Mouse (Mus musculus) heart, embryonic 11.5 days (tissue): ENCODE measurements around the gene Ak6. TPM values are rescaled to one million over a fixed set of nuclear protein-coding genes. Genes with fewer than 3 reads are reported as not detected.

Source experiments
- ATAC-seq: fragments of 200-750 bp; cut with Nextera tagmentation; replicated peaks from 2 replicates; pipeline ENCODE4 v1.8.0; 2017; ENCODE audit warnings: moderate library complexity; ENCODE audit not compliant: insufficient number of reproducible peaks, low FRiP score, low TSS enrichment
- H3K27ac ChIP-seq: fragments of 300-500 bp; sonication (generic); 2 replicates; pipeline ENCODE4 v1.5.1; 2014; ENCODE audit warnings: mild to moderate bottlenecking, low read depth, low read length
- H3K27me3 ChIP-seq: fragments of 300-500 bp; sonication (generic); 2 replicates; pipeline ENCODE4 v1.6.1; 2014; ENCODE audit warnings: mild to moderate bottlenecking, low read length, mixed read lengths; ENCODE audit not compliant: control insufficient read depth, insufficient read depth
- H3K36me3 ChIP-seq: fragments of 300-500 bp; sonication (generic); 2 replicates; pipeline ENCODE4 v1.6.1; 2014; ENCODE audit warnings: mild to moderate bottlenecking, low read length, moderate library complexity, mixed read lengths; ENCODE audit not compliant: control insufficient read depth, insufficient read depth
- H3K4me1 ChIP-seq: fragments of 300-500 bp; sonication (generic); 2 replicates; pipeline ENCODE4 v1.6.1; 2014; ENCODE audit warnings: low read length; ENCODE audit not compliant: control insufficient read depth, insufficient read depth
- H3K4me2 ChIP-seq: fragments of 300-500 bp; sonication (generic); 2 replicates; pipeline ENCODE4 v1.6.1; 2014; ENCODE audit warnings: mild to moderate bottlenecking, moderate library complexity
- H3K4me3 ChIP-seq: fragments of 300-500 bp; sonication (generic); 2 replicates; pipeline ENCODE4 v1.5.1; 2014; ENCODE audit warnings: low read depth, low read length
- H3K9ac ChIP-seq: fragments of 300-500 bp; sonication (generic); 2 replicates; pipeline ENCODE4 v1.6.1; 2014; ENCODE audit warnings: mild to moderate bottlenecking, low read depth, low read length, moderate library complexity
- H3K9me3 ChIP-seq: fragments of 300-500 bp; sonication (generic); replicated peaks from 2 replicates; pipeline ENCODE4 v1.6.1; 2016; ENCODE audit warnings: low read length; ENCODE audit not compliant: control insufficient read depth
- WGBS: fragments of 180-500 bp; shearing (Covaris S2); extraction: QIAGEN DNeasy Blood & Tissue Kit; methylation state at CpG from one replicate; pipeline ENCODE4 v1.1.7; 2014; ENCODE audit not compliant: insufficient replicate concordance; 5-methylcytosine and 5-hydroxymethylcytosine counted together
- polyA plus RNA-seq: library from polyadenylated mRNA; unstranded; fragments of >200 nt; fragmentation: Nextera tagmentation; extraction: Ambion mirVana; gene quantifications from 2 replicates; pipeline ENCODE4 v1.2.1, GENCODE M21; 2014

Gene Ak6
- polyA plus RNA-seq, 1 experiment from 2014 or later, result 244 TPM

- under 1% methylated on average over 56 of the region's 63 CpGs for WGBS
- no peaks in the 10 kb centered on the region for H3K36me3 ChIP-seq
- H3K4me2 ChIP-seq, result peak within 1 kb of the TSS; percentile 86
- H3K27ac ChIP-seq, result peak within 1 kb of the TSS; percentile 95
- peak within 1 kb of the TSS; percentile 96 for H3K4me3 ChIP-seq
- peak; percentile 53 for ATAC-seq
- no peaks in the 10 kb centered on the region for H3K9me3 ChIP-seq
- H3K4me1 ChIP-seq, result peaks cover 7% of the 10 kb centered on the region; the same call in 1 of the 2 replicates
- H3K27me3 ChIP-seq, result no peaks in the 10 kb centered on the region
- peak within 1 kb of the TSS; percentile 95 for H3K9ac ChIP-seq
These were observed 834 bp downstream of the Ak6 start, which contains the start of gene Taf9 for GRCm38 (mm10) chr13:100651439-100652186. Gene Taf9, plus strand, starts transcription at chr13:100651579.

- Histone ChIP-seq H3K9me3 (no peaks in the 10 kb centered on the region), H3K27ac (no peak overlapping the region), H3K4me3 (no peak overlapping the region), H3K4me1 (no peaks in the 10 kb centered on the region; the same call in 1 of the 2 replicates), H3K4me2 (no peak overlapping the region), H3K36me3 (no peaks in the 10 kb centered on the region), H3K9ac (no peak overlapping the region), H3K27me3 (no peaks in the 10 kb centered on the region)
- ATAC-seq, result no peak
- 87% methylated on average over 5 of the region's 5 CpGs for WGBS
These were observed 7.3 kb downstream of the Ak6 start for GRCm38 (mm10) chr13:100658091-100658490.

- Histone ChIP-seq H3K9me3 (no peaks in the 10 kb centered on the region), H3K27me3 (no peaks in the 10 kb centered on the region), H3K4me2 (no peak overlapping the region), H3K4me3 (no peak overlapping the region), H3K4me1 (no peaks in the 10 kb centered on the region; the same call in 1 of the 2 replicates), H3K27ac (no peak overlapping the region), H3K36me3 (peaks cover 3% of the 10 kb centered on the region; the same call in 1 of the 2 replicates), H3K9ac (no peak overlapping the region)
- ATAC-seq, result no peak
- WGBS, result 40% methylated on average over 4 of the region's 4 CpGs
These were observed 9.2 kb downstream of the Ak6 start for GRCm38 (mm10) chr13:100659864-100660456.

GRCm38 (mm10) chr13:100669291-100670022 is 18.7 kb downstream of the Ak6 start, which contains the start of gene Ccdc125:
Gene Ccdc125, plus strand, starts transcription at chr13:100669717.
- peak; percentile 50 for ATAC-seq
- under 1% methylated on average over 44 of the region's 44 CpGs for WGBS

GRCm38 (mm10) chr13:100670181-100670741 is 19.5 kb downstream of the Ak6 start:
- Histone ChIP-seq H3K9me3 (no peaks in the 10 kb centered on the region), H3K9ac (peak overlapping the region; percentile 91), H3K36me3 (peaks cover 3% of the 10 kb centered on the region; the same call in 1 of the 2 replicates), H3K27ac (0 out of 2 replicates have a peak overlapping the region, but pooled peaks have one; percentile 57), H3K4me3 (peak overlapping the region; percentile 76), H3K4me2 (peak overlapping the region; percentile 83), H3K4me1 (no peaks in the 10 kb centered on the region), H3K27me3 (no peaks in the 10 kb centered on the region)
- WGBS, result 42% methylated on average over 9 of the region's 9 CpGs
- ATAC-seq, result no peak

More at GRCm38 (mm10) chr13:100669291-100670022, 18.7 kb downstream of the Ak6 start, which contains the start of gene Ccdc125:
- peak within 1 kb of the TSS; percentile 91 for H3K9ac ChIP-seq
- peak within 1 kb of the TSS; percentile 76 for H3K4me3 ChIP-seq
- H3K27me3 ChIP-seq, result no peaks in the 10 kb centered on the region
- no peaks in the 10 kb centered on the region for H3K4me1 ChIP-seq
- H3K36me3 ChIP-seq, result peaks cover 3% of the 10 kb centered on the region; the same call in 1 of the 2 replicates
- H3K4me2 ChIP-seq, result peak within 1 kb of the TSS; percentile 83
- H3K27ac ChIP-seq, result peak within 1 kb of the TSS; percentile 57
- no peaks in the 10 kb centered on the region for H3K9me3 ChIP-seq

GRCm38 (mm10) chr13:100675936-100676635 is 25.3 kb downstream of the Ak6 start:
- no peak overlapping the region for H3K4me2 ChIP-seq
- no peaks in the 10 kb centered on the region for H3K36me3 ChIP-seq
- no peaks in the 10 kb centered on the region for H3K9me3 ChIP-seq
- H3K27ac ChIP-seq, result no peak overlapping the region
- H3K4me1 ChIP-seq, result no peaks in the 10 kb centered on the region
- H3K4me3 ChIP-seq, result no peak overlapping the region
- no peak overlapping the region for H3K9ac ChIP-seq
- ATAC-seq, result no peak
- H3K27me3 ChIP-seq, result no peaks in the 10 kb centered on the region
- 78% methylated on average over 15 of the region's 15 CpGs for WGBS

- Histone ChIP-seq H3K4me2 (no peak overlapping the region), H3K36me3 (no peaks in the 10 kb centered on the region), H3K27ac (no peak overlapping the region), H3K4me1 (no peaks in the 10 kb centered on the region), H3K9ac (no peak overlapping the region), H3K4me3 (no peak overlapping the region), H3K9me3 (no peaks in the 10 kb centered on the region), H3K27me3 (no peaks in the 10 kb centered on the region)
- no peak for ATAC-seq
- WGBS, result 79% methylated on average over 8 of the region's 8 CpGs
These were observed 30.8 kb downstream of the Ak6 start for GRCm38 (mm10) chr13:100681615-100682014.
